Mouse (Mus musculus) gastrocnemius, postnatal 4 days (tissue): ENCODE data around the gene Gltp. TPM values are rescaled to one million over a fixed set of nuclear protein-coding genes. Genes with fewer than 3 reads are reported as not detected.

ENCODE experiments used
- DNase-seq, 2 experiments: peaks; one replicate each; pipeline ENCODE4 v3.0.0; 2021 to 2022; ENCODE audit warnings: low spot score in 2 of 2, mixed read lengths in 2 of 2
- total RNA-seq, 2 experiments: library from RNA; stranded (reverse); gene quantifications; 2 replicates each; pipeline ENCODE4 v1.2.3; 2021

Gltp gene
- total RNA-seq, 2 experiments from 2014 or later = 26.4 to 31.8 TPM

- peak; percentile 90 to 96 for DNase-seq
Observed at GRCm38 (mm10) chr5:114707265-114708068, 16.7 kb upstream of the Gltp start, which contains the start of gene Tchp. Gene Tchp, plus strand, starts transcription at chr5:114707760.

- DNase-seq = no peak
Observed at GRCm38 (mm10) chr5:114702403-114703392, 11.9 kb upstream of the Gltp start.

GRCm38 (mm10) chr5:114699015-114699414, 8.2 kb upstream of the Gltp start:
- DNase-seq = no peak

- peak in 1 of 2 experiments; percentile 49 for DNase-seq
Observed at GRCm38 (mm10) chr5:114698044-114698746, 7.4 kb upstream of the Gltp start.

GRCm38 (mm10) chr5:114696939-114697338, 6.2 kb upstream of the Gltp start:
- DNase-seq = no peak

- no peak for DNase-seq
Observed at GRCm38 (mm10) chr5:114695775-114696174, 5.0 kb upstream of the Gltp start.

- no peak for DNase-seq
Observed at GRCm38 (mm10) chr5:114689700-114690366, 951 bp downstream of the Gltp start.

- DNase-seq = no peak
Observed at GRCm38 (mm10) chr5:114688703-114689102, 2.1 kb downstream of the Gltp start.

GRCm38 (mm10) chr5:114687901-114688300, 2.9 kb downstream of the Gltp start:
- DNase-seq = no peak

- no peak for DNase-seq
Observed at GRCm38 (mm10) chr5:114686726-114687210, 4.0 kb downstream of the Gltp start.

GRCm38 (mm10) chr5:114685986-114686385, 4.8 kb downstream of the Gltp start:
- no peak for DNase-seq

- DNase-seq = no peak
Observed at GRCm38 (mm10) chr5:114681717-114682116, 9.1 kb downstream of the Gltp start.

GRCm38 (mm10) chr5:114680676-114681285, 10.0 kb downstream of the Gltp start:
- no peak for DNase-seq

GRCm38 (mm10) chr5:114679841-114680591, 10.8 kb downstream of the Gltp start:
- no peak for DNase-seq

GRCm38 (mm10) chr5:114674594-114674993, 16.2 kb downstream of the Gltp start:
- DNase-seq = no peak

- no peak for DNase-seq
Observed at GRCm38 (mm10) chr5:114673114-114673513, 17.7 kb downstream of the Gltp start.

GRCm38 (mm10) chr5:114669014-114669413, 21.8 kb downstream of the Gltp start:
- DNase-seq = no peak

GRCm38 (mm10) chr5:114667228-114667856, 23.4 kb downstream of the Gltp start:
- DNase-seq = peak; percentile 98 to 99

GRCm38 (mm10) chr5:114666659-114667058, 24.1 kb downstream of the Gltp start:
- DNase-seq = no peak
